Mouse (Mus musculus) liver, adult 2 months (tissue): ENCODE data around the gene Gm17571.

ENCODE experiments used
- CTCF ChIP-seq: fragments of 200-500 bp; IDR thresholded peaks from 2 replicates; pipeline ENCODE4 v1.5.1; 2011; ENCODE audit warnings: low read depth, low read length, control low read depth
- POLR2A ChIP-seq: fragments of 200-500 bp; IDR thresholded peaks from 2 replicates; pipeline ENCODE4 v1.6.1; 2011; ENCODE audit warnings: low read length, control low read depth; ENCODE audit not compliant: insufficient read depth; ENCODE audit errors: extremely low read depth

DNA sequence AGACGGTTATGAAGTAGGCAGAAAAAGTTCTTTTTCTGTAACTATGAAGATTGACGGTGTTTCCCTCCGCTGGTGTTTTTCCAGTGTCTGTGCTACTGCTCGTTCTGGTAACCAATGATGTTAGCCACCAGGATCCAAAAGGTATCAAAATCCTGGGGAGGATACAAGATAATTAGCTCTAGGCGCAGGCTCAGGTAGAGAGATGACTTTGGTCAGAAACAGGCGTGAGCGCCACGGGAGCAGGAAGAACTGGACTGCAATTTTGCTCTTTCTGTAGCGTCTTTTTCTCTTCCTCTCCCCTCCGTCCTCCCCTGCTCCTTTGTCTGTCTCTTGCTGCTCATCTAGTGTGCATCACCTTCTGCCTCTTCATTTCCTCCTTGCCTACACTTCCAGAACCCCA is 20.3 kb upstream of the Gm17571 start:
- TF ChIP-seq POLR2A, result no peak
- no peak for TF ChIP-seq CTCF
